Mouse (Mus musculus): ENCODE measurements at regions not wholly inside any gene's neighbourhood (a gene's known extent, or its start where the extent isn't known, plus 50 kb on each side); places are given as distances from the start of the nearest gene placed in this dataset.

- no peak for DNase-seq (ENCODE audit: low spot score)
Measured at GRCm38 (mm10) chr1:52553871-52554270, 53.4 kb upstream of the Nab1 start.

- DNase-seq (ENCODE audit: low spot score): no peak
Measured at GRCm38 (mm10) chr1:52565812-52566211, 64.7 kb upstream of the Nemp2 start.

GRCm38 (mm10) chr1:52571674-52572073 is 58.8 kb upstream of the Nemp2 start:
- no peak for DNase-seq (ENCODE audit: low spot score)

GRCm38 (mm10) chr1:52578298-52579056 is 52.0 kb upstream of the Nemp2 start:
- peak; percentile 60 for DNase-seq (ENCODE audit: low spot score)

- DNase-seq (ENCODE audit: low spot score): no peak
Measured at GRCm38 (mm10) chr1:52580132-52580896, 50.2 kb upstream of the Nemp2 start.
